Mouse (Mus musculus) intestine, postnatal 0 days (tissue): ENCODE results near the gene Fam72a. TPM values are rescaled to one million over a fixed set of nuclear protein-coding genes. Genes with fewer than 3 reads are reported as not detected.
A peak's percentile ranks its signal among the peaks of the same experiment; 100 is the strongest.

Experiments
- ATAC-seq: fragments of 200-750 bp; cut with Nextera tagmentation; 2 replicates; pipeline ENCODE4 v1.8.0; 2017; ENCODE audit warnings: mild to moderate bottlenecking, moderate TSS enrichment, moderate library complexity
- H3K27ac ChIP-seq: fragments of 300-500 bp; sonication (generic); 2 replicates; pipeline ENCODE4 v1.5.1; 2014; ENCODE audit warnings: mild to moderate bottlenecking, low read depth, low read length, moderate library complexity
- H3K27me3 ChIP-seq: fragments of 300-500 bp; sonication (generic); replicated peaks from 2 replicates; pipeline ENCODE4 v1.6.1; 2014; ENCODE audit warnings: low read length, mixed read lengths; ENCODE audit not compliant: control insufficient read depth, insufficient read depth
- H3K36me3 ChIP-seq: fragments of 300-500 bp; sonication (generic); 2 replicates; pipeline ENCODE4 v1.6.1; 2014; ENCODE audit warnings: mild to moderate bottlenecking, moderate library complexity; ENCODE audit not compliant: control insufficient read depth, insufficient read depth
- H3K4me1 ChIP-seq: fragments of 300-500 bp; sonication (generic); replicated peaks from 2 replicates; pipeline ENCODE4 v1.6.1; 2014; ENCODE audit warnings: antibody characterized with exemption, low read length, mixed read lengths; ENCODE audit not compliant: control insufficient read depth, insufficient read depth
- H3K4me2 ChIP-seq: fragments of 300-500 bp; sonication (generic); replicated peaks from 2 replicates; pipeline ENCODE4 v1.6.1; 2014; ENCODE audit warnings: low read depth, mild to moderate bottlenecking, moderate library complexity
- H3K4me3 ChIP-seq: fragments of 300-500 bp; sonication (generic); 2 replicates; pipeline ENCODE4 v1.5.1; 2014; ENCODE audit warnings: low read depth, low read length
- H3K9ac ChIP-seq: fragments of 300-500 bp; sonication (generic); 2 replicates; pipeline ENCODE4 v1.6.1; 2014; ENCODE audit warnings: mild to moderate bottlenecking, low read depth, low read length
- H3K9me3 ChIP-seq: fragments of 300-500 bp; sonication (generic); 2 replicates; pipeline ENCODE4 v1.6.1; 2016; ENCODE audit warnings: mixed run types; ENCODE audit not compliant: control insufficient read depth
- CTCF ChIP-seq: sonication (generic); IDR thresholded peaks from 2 replicates; pipeline ENCODE4 v1.5.1; 2016; ENCODE audit warnings: low read depth, mild to moderate bottlenecking, control low read depth, antibody characterized with exemption, moderate library complexity
- WGBS: fragments of 180-500 bp; shearing (Covaris S2); extraction: QIAGEN DNeasy Blood & Tissue Kit; methylation state at CpG from one replicate; pipeline ENCODE4 v1.1.7; 2014; 5-methylcytosine and 5-hydroxymethylcytosine counted together
- polyA plus RNA-seq: library from polyadenylated mRNA; unstranded; fragments of >200 nt; fragmentation: Nextera tagmentation; extraction: Ambion mirVana; gene quantifications from 2 replicates; pipeline ENCODE4 v1.2.1, GENCODE M21; 2015

Fam72a gene
- polyA plus RNA-seq, 1 experiment from 2014 or later, result 1.1 TPM

- 60% methylated on average over 3 of the region's 3 CpGs for WGBS
- Histone ChIP-seq H3K4me2 (no peak overlapping the region), H3K9me3 (no peaks in the 10 kb centered on the region), H3K4me3 (no peak overlapping the region), H3K27me3 (no peaks in the 10 kb centered on the region), H3K27ac (no peak overlapping the region), H3K36me3 (no peaks in the 10 kb centered on the region), H3K4me1 (no peaks in the 10 kb centered on the region), H3K9ac (no peak overlapping the region)
- no peak for ATAC-seq
- TF ChIP-seq CTCF, result no peak
These were observed 15.8 kb upstream of the Fam72a start for GRCm38 (mm10) chr1:131511661-131512500.

- Histone ChIP-seq H3K4me2 (no peak overlapping the region), H3K36me3 (no peaks in the 10 kb centered on the region), H3K27ac (no peak overlapping the region), H3K9me3 (no peaks in the 10 kb centered on the region), H3K4me3 (no peak overlapping the region), H3K9ac (no peak overlapping the region), H3K27me3 (no peaks in the 10 kb centered on the region), H3K4me1 (no peaks in the 10 kb centered on the region)
- 85% methylated on average over 2 of the region's 2 CpGs for WGBS
- no peak for ATAC-seq
- no peak for TF ChIP-seq CTCF
These were observed 14.6 kb upstream of the Fam72a start for GRCm38 (mm10) chr1:131513136-131513535.

- H3K36me3 ChIP-seq, result no peaks in the 10 kb centered on the region
- no peak overlapping the region for H3K9ac ChIP-seq
- no peak overlapping the region for H3K4me2 ChIP-seq
- 46% methylated on average over 1 of the region's 1 CpGs for WGBS
- H3K9me3 ChIP-seq, result no peaks in the 10 kb centered on the region
- H3K27me3 ChIP-seq, result no peaks in the 10 kb centered on the region
- H3K4me1 ChIP-seq, result no peaks in the 10 kb centered on the region
- H3K27ac ChIP-seq, result no peak overlapping the region
- H3K4me3 ChIP-seq, result no peak overlapping the region
- ATAC-seq, result no peak
- no peak for TF ChIP-seq CTCF
These were observed 13.5 kb upstream of the Fam72a start for GRCm38 (mm10) chr1:131514197-131514596.

- Histone ChIP-seq H3K27ac (no peak overlapping the region), H3K27me3 (no peaks in the 10 kb centered on the region), H3K4me1 (0 out of 2 replicates have a peak, but pooled peaks cover 3% of the 10 kb centered on the region), H3K9me3 (no peaks in the 10 kb centered on the region), H3K9ac (no peak overlapping the region), H3K4me2 (no peak overlapping the region), H3K4me3 (no peak overlapping the region), H3K36me3 (no peaks in the 10 kb centered on the region)
- 91% methylated on average over 3 of the region's 3 CpGs for WGBS
- TF ChIP-seq CTCF, result no peak
- no peak for ATAC-seq
These were observed 11.1 kb upstream of the Fam72a start for GRCm38 (mm10) chr1:131516588-131516987.

- WGBS, result 57% methylated on average over 3 of the region's 3 CpGs
These were observed 3.9 kb upstream of the Fam72a start for GRCm38 (mm10) chr1:131523794-131524193.

GRCm38 (mm10) chr1:131525101-131525585, 2.6 kb upstream of the Fam72a start:
- no peak for TF ChIP-seq CTCF
- Histone ChIP-seq H3K9ac (peak overlapping the region; percentile 74), H3K4me3 (peak overlapping the region; percentile 60), H3K36me3 (no peaks in the 10 kb centered on the region), H3K27me3 (no peaks in the 10 kb centered on the region), H3K4me1 (peaks cover 3% of the 10 kb centered on the region; the same call in 1 of the 2 replicates), H3K4me2 (peak overlapping the region; percentile 100), H3K27ac (no peak overlapping the region), H3K9me3 (no peaks in the 10 kb centered on the region)
- no peak for ATAC-seq
- WGBS, result 4% methylated on average over 26 of the region's 26 CpGs

More at GRCm38 (mm10) chr1:131523794-131524193, 3.9 kb upstream of the Fam72a start:
- Histone ChIP-seq H3K9me3 (no peaks in the 10 kb centered on the region), H3K27ac (no peak overlapping the region), H3K36me3 (no peaks in the 10 kb centered on the region), H3K4me1 (peaks cover 3% of the 10 kb centered on the region; the same call in 1 of the 2 replicates), H3K9ac (no peak overlapping the region), H3K4me2 (peak overlapping the region; percentile 100), H3K4me3 (no peak overlapping the region), H3K27me3 (no peaks in the 10 kb centered on the region)
- TF ChIP-seq CTCF, result no peak
- ATAC-seq, result no peak
